Mouse (Mus musculus) G1E (cell line): ENCODE measurements around the gene Shkbp1. TPM values are rescaled to one million over a fixed set of nuclear protein-coding genes. Genes with fewer than 3 reads are reported as not detected.

Source experiments
- ATAC-seq: 2 replicates; pipeline ENCODE4 v1.8.0; 2016; ENCODE audit warnings: mild to moderate bottlenecking; ENCODE audit not compliant: insufficient number of reproducible peaks, poor library complexity, low FRiP score, severe bottlenecking; ENCODE audit errors: extremely low read depth
- DNase-seq: peaks from one replicate; pipeline ENCODE4 v3.0.0; 2012; ENCODE audit warnings: low spot score
- H3K27me3 ChIP-seq: 2 replicates; pipeline ENCODE4 v1.6.1; 2012; ENCODE audit warnings: mild to moderate bottlenecking, low read length, inconsistent platforms; ENCODE audit not compliant: insufficient read depth
- H3K36me3 ChIP-seq: replicated peaks from 2 replicates; pipeline ENCODE3; 2012; ENCODE audit warnings: mild to moderate bottlenecking, inconsistent platforms
- H3K4me1 ChIP-seq: 2 replicates; pipeline ENCODE4 v1.6.1; 2012; ENCODE audit warnings: low read depth, low read length, inconsistent platforms, mixed read lengths; ENCODE audit not compliant: insufficient read depth
- H3K4me3 ChIP-seq: 2 replicates; pipeline ENCODE4 v1.5.1; 2012; ENCODE audit warnings: low read depth, mild to moderate bottlenecking, inconsistent platforms, low read length, moderate library complexity, mixed read lengths
- H3K9me3 ChIP-seq: replicated peaks from 2 replicates; pipeline ENCODE4 v1.6.1; 2012; ENCODE audit warnings: inconsistent platforms
- CTCF ChIP-seq: IDR thresholded peaks from 2 replicates; pipeline ENCODE4 v1.5.1; 2012; ENCODE audit warnings: low read depth, low read length, inconsistent platforms, mixed read lengths
- GATA1 ChIP-seq: IDR thresholded peaks from 2 replicates; pipeline ENCODE4 v1.6.1; 2012; ENCODE audit warnings: borderline replicate concordance, low read length, inconsistent platforms, mixed read lengths
- GATA2 ChIP-seq: IDR thresholded peaks from 2 replicates; pipeline ENCODE4 v1.6.1; 2012; ENCODE audit warnings: low read depth, low read length, inconsistent platforms, borderline replicate concordance
- POLR2AphosphoS5 ChIP-seq: IDR thresholded peaks from 2 replicates; pipeline ENCODE4 v1.6.1; 2012; ENCODE audit warnings: low read depth, low read length, inconsistent platforms; ENCODE audit not compliant: insufficient replicate concordance
- TAL1 ChIP-seq: conservative IDR thresholded peaks from 2 replicates; pipeline ENCODE4 v1.6.1; 2012; ENCODE audit warnings: low read depth, low read length, inconsistent platforms, mixed read lengths
- polyA plus RNA-seq: library from polyadenylated mRNA; stranded (reverse); fragments of >175 nt; gene quantifications from 2 replicates; pipeline ENCODE4 v1.2.3, GENCODE M21; 2012
- total RNA-seq, 2 experiments: library from RNA; stranded (forward) in 1 of 2; stranded (reverse) in 1 of 2; fragments of 200-1000 nt in 1 of 2; fragments of >200 nt in 1 of 2; fragmentation: Nextera tagmentation in 1 of 2; gene quantifications; 2 replicates each; pipeline ENCODE4 v1.2.3; 2014 to 2017

Gene Shkbp1
- total and polyA plus RNA-seq, 3 experiments = 27.4 to 220 (median 111) TPM

DNA sequence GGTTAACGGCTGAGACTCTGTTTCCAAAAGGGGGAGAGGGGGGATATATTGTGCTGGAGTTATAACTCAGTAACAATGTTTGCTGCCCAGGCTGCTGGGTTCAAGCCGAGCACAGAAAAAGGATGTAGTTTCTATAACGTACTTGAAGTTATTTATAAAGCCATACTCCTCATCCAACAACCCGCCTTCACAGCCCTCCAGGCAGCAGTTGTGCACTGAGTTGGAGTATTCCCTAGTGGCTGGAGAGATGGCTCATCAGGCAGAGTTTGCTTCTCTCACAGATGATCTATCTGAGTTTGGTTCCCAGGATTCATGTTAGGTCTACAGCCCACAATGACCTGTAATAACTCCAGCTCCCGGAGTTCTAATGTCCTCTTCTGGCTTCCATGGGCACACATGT is 55.0 kb downstream of the Shkbp1 start:
- Histone ChIP-seq H3K27me3 (peaks cover 10% of the 10 kb centered on the region; the same call in 1 of the 2 replicates), H3K36me3 (no peaks in the 10 kb centered on the region), H3K9me3 (no peaks in the 10 kb centered on the region), H3K4me1 (no peaks in the 10 kb centered on the region; the same call in 1 of the 2 replicates), H3K4me3 (no peak overlapping the region)
- no peak for ATAC-seq
- DNase-seq = no peak
- TF ChIP-seq GATA2 (no peak), GATA1 (no peak), POLR2AphosphoS5 (no peak), TAL1 (no peak), CTCF (no peak)

- DNase-seq (no peak), ATAC-seq (no peak)
- H3K36me3 ChIP-seq = no peaks in the 10 kb centered on the region
- H3K27me3 ChIP-seq = peaks cover 9% of the 10 kb centered on the region; the same call in 1 of the 2 replicates
- no peaks in the 10 kb centered on the region for H3K9me3 ChIP-seq
- H3K4me1 ChIP-seq = no peaks in the 10 kb centered on the region; the same call in 1 of the 2 replicates
- no peak overlapping the region for H3K4me3 ChIP-seq
- TF ChIP-seq TAL1 = no peak
- TF ChIP-seq CTCF = no peak
Measured at GRCm38 (mm10) chr7:27300351-27300750, 55.5 kb downstream of the Shkbp1 start.

GRCm38 (mm10) chr7:27298816-27299215 is 57.0 kb downstream of the Shkbp1 start:
- TF ChIP-seq POLR2AphosphoS5 (no peak), GATA1 (no peak), GATA2 (no peak), TAL1 (no peak), CTCF (no peak)
- DNase-seq (no peak), ATAC-seq (no peak)
- H3K27me3 ChIP-seq = peaks cover 7% of the 10 kb centered on the region; the same call in 1 of the 2 replicates
- H3K4me3 ChIP-seq = no peak overlapping the region
- H3K9me3 ChIP-seq = no peaks in the 10 kb centered on the region
- no peaks in the 10 kb centered on the region for H3K36me3 ChIP-seq
- H3K4me1 ChIP-seq = no peaks in the 10 kb centered on the region; the same call in 1 of the 2 replicates

GRCm38 (mm10) chr7:27298033-27298610 is 57.7 kb downstream of the Shkbp1 start:
- DNase-seq = no peak
- Histone ChIP-seq H3K36me3 (no peaks in the 10 kb centered on the region), H3K4me3 (no peak overlapping the region), H3K9me3 (no peaks in the 10 kb centered on the region), H3K4me1 (no peaks in the 10 kb centered on the region; the same call in 1 of the 2 replicates), H3K27me3 (peaks cover 9% of the 10 kb centered on the region; the same call in 1 of the 2 replicates)
- TF ChIP-seq POLR2AphosphoS5 (no peak), TAL1 (no peak), GATA2 (no peak), CTCF (no peak)
- no peak for ATAC-seq

DNA sequence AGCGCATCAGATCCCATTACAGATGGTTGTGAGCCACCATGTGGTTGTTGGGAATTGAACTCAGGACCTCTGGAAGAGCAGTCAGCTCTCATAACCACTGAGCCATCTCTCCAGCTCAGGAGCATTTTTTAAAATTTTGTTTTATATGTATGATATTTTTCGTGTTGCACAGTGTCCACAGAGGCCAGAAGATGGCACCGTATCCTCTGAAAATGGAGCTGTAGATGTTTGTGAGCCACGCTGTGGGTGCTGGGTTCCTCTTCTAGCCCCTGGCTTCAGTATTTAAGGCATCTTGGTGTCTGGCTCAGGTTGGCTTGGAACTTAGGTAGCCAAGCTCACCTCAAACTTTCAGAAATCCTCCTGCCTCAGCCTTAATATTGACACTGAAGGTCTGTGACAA is 59.3 kb downstream of the Shkbp1 start:
- TF ChIP-seq GATA2 = no peak
- no peak for TF ChIP-seq POLR2AphosphoS5
- no peak for TF ChIP-seq GATA1
- no peak for TF ChIP-seq TAL1
- no peak for TF ChIP-seq CTCF
- Histone ChIP-seq H3K4me1 (no peaks in the 10 kb centered on the region), H3K4me3 (no peak overlapping the region), H3K27me3 (peaks cover 9% of the 10 kb centered on the region; the same call in 1 of the 2 replicates), H3K9me3 (no peaks in the 10 kb centered on the region), H3K36me3 (no peaks in the 10 kb centered on the region)
- DNase-seq = no peak
- ATAC-seq = no peak

DNA sequence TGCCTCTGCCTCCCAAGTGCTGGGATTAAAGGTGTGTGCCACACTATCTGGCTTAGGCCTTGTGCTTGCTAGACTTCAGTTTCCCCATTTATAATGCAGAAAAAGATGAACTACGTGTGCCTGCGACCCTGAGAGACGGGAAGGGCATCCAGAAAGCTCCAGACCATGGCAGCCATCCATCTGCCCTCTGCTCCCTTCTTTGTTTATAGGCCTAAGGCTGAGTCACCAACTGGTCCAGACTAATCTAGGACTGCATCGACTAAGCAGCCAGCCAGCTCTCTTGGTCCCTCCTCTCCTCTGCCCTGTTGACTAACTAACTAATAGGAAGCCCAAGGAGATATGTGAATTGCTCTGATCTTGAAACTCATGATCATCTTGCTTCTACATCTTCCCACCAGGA is 59.9 kb downstream of the Shkbp1 start:
- Histone ChIP-seq H3K36me3 (no peaks in the 10 kb centered on the region), H3K9me3 (no peaks in the 10 kb centered on the region), H3K4me1 (no peaks in the 10 kb centered on the region), H3K4me3 (no peak overlapping the region), H3K27me3 (peaks cover 9% of the 10 kb centered on the region; the same call in 1 of the 2 replicates)
- TF ChIP-seq GATA2 = no peak
- TF ChIP-seq TAL1 = no peak
- TF ChIP-seq GATA1 = no peak
- no peak for TF ChIP-seq POLR2AphosphoS5
- DNase-seq = no peak
- ATAC-seq = no peak

Other genes with a start within 250 kb of the Shkbp1 start
Only the 20 nearest of the 22 such genes appear.
- gene Cyp2t4, start 202.3 kb downstream of the Shkbp1 start, total RNA-seq (2014; fragmentation: Nextera tagmentation) = not detected in 2 replicates
- 0.06 TPM in 1 of 2 replicates, not detected in the other for gene Cyp2t4, start 202.3 kb downstream of the Shkbp1 start, total RNA-seq (2017)
- not detected in 2 replicates for gene Cyp2t4, start 202.3 kb downstream of the Shkbp1 start, polyA plus RNA-seq
- gene Egln2, start 189.2 kb downstream of the Shkbp1 start, total RNA-seq (2014; fragmentation: Nextera tagmentation) = 16.9 and 22.0 TPM in 2 replicates
- 42.6 and 46.4 TPM in 2 replicates for gene Egln2, start 189.2 kb downstream of the Shkbp1 start, total RNA-seq (2017)
- gene Egln2, start 189.2 kb downstream of the Shkbp1 start, polyA plus RNA-seq = 74.6 and 101 TPM in 2 replicates
- gene Rab4b, start 177.1 kb downstream of the Shkbp1 start, total RNA-seq (2014; fragmentation: Nextera tagmentation) = 36.5 and 37.4 TPM in 2 replicates
- gene Rab4b, start 177.1 kb downstream of the Shkbp1 start, total RNA-seq (2017) = 14.6 and 15.2 TPM in 2 replicates
- 182 and 204 TPM in 2 replicates for gene Rab4b, start 177.1 kb downstream of the Shkbp1 start, polyA plus RNA-seq
- 0.83 TPM in 1 of 2 replicates, not detected in the other for gene Gm21983, start 174.9 kb downstream of the Shkbp1 start, total RNA-seq (2014; fragmentation: Nextera tagmentation)
- not detected in 2 replicates for gene Gm21983, start 174.9 kb downstream of the Shkbp1 start, total RNA-seq (2017)
- 0.04 TPM in 1 of 2 replicates, not detected in the other for gene Gm21983, start 174.9 kb downstream of the Shkbp1 start, polyA plus RNA-seq
- gene Mia, start 174.9 kb downstream of the Shkbp1 start, total RNA-seq (2014; fragmentation: Nextera tagmentation) = 0.87 and 4.6 TPM in 2 replicates
- 0.82 and 1.4 TPM in 2 replicates for gene Mia, start 174.9 kb downstream of the Shkbp1 start, total RNA-seq (2017)
- gene Mia, start 174.9 kb downstream of the Shkbp1 start, polyA plus RNA-seq = 0.24 TPM in 1 of 2 replicates, not detected in the other
- gene BC024978, start 160.2 kb downstream of the Shkbp1 start, total RNA-seq (2014; fragmentation: Nextera tagmentation) = 14.5 and 15.5 TPM in 2 replicates
- gene BC024978, start 160.2 kb downstream of the Shkbp1 start, total RNA-seq (2017) = 2.7 and 3.3 TPM in 2 replicates
- gene BC024978, start 160.2 kb downstream of the Shkbp1 start, polyA plus RNA-seq = 3.5 and 4.8 TPM in 2 replicates
- gene Snrpa, start 159.7 kb downstream of the Shkbp1 start, total RNA-seq (2014; fragmentation: Nextera tagmentation) = 249 and 291 TPM in 2 replicates
- gene Snrpa, start 159.7 kb downstream of the Shkbp1 start, total RNA-seq (2017) = 96.6 and 101 TPM in 2 replicates
- gene Snrpa, start 159.7 kb downstream of the Shkbp1 start, polyA plus RNA-seq = 608 and 872 TPM in 2 replicates
- gene Itpkc, start 127.4 kb downstream of the Shkbp1 start, total RNA-seq (2014; fragmentation: Nextera tagmentation) = 5.3 and 6.6 TPM in 2 replicates
- 4.6 TPM in 2 replicates for gene Itpkc, start 127.4 kb downstream of the Shkbp1 start, total RNA-seq (2017)
- gene Itpkc, start 127.4 kb downstream of the Shkbp1 start, polyA plus RNA-seq = 3.5 and 3.9 TPM in 2 replicates
- gene Coq8b, start 123.0 kb downstream of the Shkbp1 start, total RNA-seq (2014; fragmentation: Nextera tagmentation) = 19.3 and 30.4 TPM in 2 replicates
- gene Coq8b, start 123.0 kb downstream of the Shkbp1 start, total RNA-seq (2017) = 25.3 and 25.5 TPM in 2 replicates
- gene Coq8b, start 123.0 kb downstream of the Shkbp1 start, polyA plus RNA-seq = 62.2 and 65.3 TPM in 2 replicates
- 2.9 and 4.5 TPM in 2 replicates for gene Numbl, start 97.6 kb downstream of the Shkbp1 start, total RNA-seq (2014; fragmentation: Nextera tagmentation)
- gene Numbl, start 97.6 kb downstream of the Shkbp1 start, total RNA-seq (2017) = 1.3 and 1.6 TPM in 2 replicates
- 5.7 TPM in 2 replicates for gene Numbl, start 97.6 kb downstream of the Shkbp1 start, polyA plus RNA-seq
- 0.39 and 9.1 TPM in 2 replicates for gene Ltbp4, start 18.3 kb downstream of the Shkbp1 start, total RNA-seq (2014; fragmentation: Nextera tagmentation)
- gene Ltbp4, start 18.3 kb downstream of the Shkbp1 start, total RNA-seq (2017) = 0.06 and 0.16 TPM in 2 replicates
- gene Ltbp4, start 18.3 kb downstream of the Shkbp1 start, polyA plus RNA-seq = 1.0 and 1.5 TPM in 2 replicates
- gene Gm20479, start 1.4 kb upstream of the Shkbp1 start, total RNA-seq (2014; fragmentation: Nextera tagmentation) = not detected in 2 replicates
- gene Gm20479, start 1.4 kb upstream of the Shkbp1 start, total RNA-seq (2017) = 1.3 TPM in 1 of 2 replicates, not detected in the other
- 1.2 and 1.4 TPM in 2 replicates for gene Gm20479, start 1.4 kb upstream of the Shkbp1 start, polyA plus RNA-seq
- gene Sptbn4, start 91.7 kb upstream of the Shkbp1 start, total RNA-seq (2014; fragmentation: Nextera tagmentation) = 0.92 and 2.9 TPM in 2 replicates
- gene Sptbn4, start 91.7 kb upstream of the Shkbp1 start, total RNA-seq (2017) = 1.1 and 1.2 TPM in 2 replicates
- gene Sptbn4, start 91.7 kb upstream of the Shkbp1 start, polyA plus RNA-seq = 0.91 and 1.1 TPM in 2 replicates
- 438 and 479 TPM in 2 replicates for gene Blvrb, start 92.0 kb upstream of the Shkbp1 start, total RNA-seq (2014; fragmentation: Nextera tagmentation)
- gene Blvrb, start 92.0 kb upstream of the Shkbp1 start, total RNA-seq (2017) = 212 and 254 TPM in 2 replicates
- gene Blvrb, start 92.0 kb upstream of the Shkbp1 start, polyA plus RNA-seq = 394 and 460 TPM in 2 replicates
- 5.2 and 9.0 TPM in 2 replicates for gene Sertad3, start 117.7 kb upstream of the Shkbp1 start, total RNA-seq (2014; fragmentation: Nextera tagmentation)
- gene Sertad3, start 117.7 kb upstream of the Shkbp1 start, total RNA-seq (2017) = 15.8 and 18.1 TPM in 2 replicates
- gene Sertad3, start 117.7 kb upstream of the Shkbp1 start, polyA plus RNA-seq = 24.0 and 27.0 TPM in 2 replicates
- gene Sertad1, start 130.9 kb upstream of the Shkbp1 start, total RNA-seq (2014; fragmentation: Nextera tagmentation) = 18.5 and 18.6 TPM in 2 replicates
- 62.3 and 63.1 TPM in 2 replicates for gene Sertad1, start 130.9 kb upstream of the Shkbp1 start, total RNA-seq (2017)
- 56.9 and 75.3 TPM in 2 replicates for gene Sertad1, start 130.9 kb upstream of the Shkbp1 start, polyA plus RNA-seq
- 1.5 and 1.7 TPM in 2 replicates for gene Prx, start 143.3 kb upstream of the Shkbp1 start, total RNA-seq (2014; fragmentation: Nextera tagmentation)
- gene Prx, start 143.3 kb upstream of the Shkbp1 start, total RNA-seq (2017) = 0.93 and 1.3 TPM in 2 replicates
- gene Prx, start 143.3 kb upstream of the Shkbp1 start, polyA plus RNA-seq = 2.3 and 2.7 TPM in 2 replicates
- gene Hipk4, start 167.2 kb upstream of the Shkbp1 start, total RNA-seq (2014; fragmentation: Nextera tagmentation) = 0.38 TPM in 1 of 2 replicates, not detected in the other
- gene Hipk4, start 167.2 kb upstream of the Shkbp1 start, total RNA-seq (2017) = 0.11 and 0.12 TPM in 2 replicates
- gene Hipk4, start 167.2 kb upstream of the Shkbp1 start, polyA plus RNA-seq = 0.09 and 0.11 TPM in 2 replicates
- 10.5 and 16.0 TPM in 2 replicates for gene Pld3, start 197.2 kb upstream of the Shkbp1 start, total RNA-seq (2014; fragmentation: Nextera tagmentation)
- 7.2 TPM in 2 replicates for gene Pld3, start 197.2 kb upstream of the Shkbp1 start, total RNA-seq (2017)
- 19.5 and 23.1 TPM in 2 replicates for gene Pld3, start 197.2 kb upstream of the Shkbp1 start, polyA plus RNA-seq
- gene 2310022A10Rik, start 197.2 kb upstream of the Shkbp1 start, total RNA-seq (2014; fragmentation: Nextera tagmentation) = 18.8 and 26.0 TPM in 2 replicates
- 5.2 and 10.0 TPM in 2 replicates for gene 2310022A10Rik, start 197.2 kb upstream of the Shkbp1 start, total RNA-seq (2017)
- gene 2310022A10Rik, start 197.2 kb upstream of the Shkbp1 start, polyA plus RNA-seq = 61.2 and 61.5 TPM in 2 replicates